ENCODE assay signal across 21 mouse cellular contexts in the genomic region with DNA sequence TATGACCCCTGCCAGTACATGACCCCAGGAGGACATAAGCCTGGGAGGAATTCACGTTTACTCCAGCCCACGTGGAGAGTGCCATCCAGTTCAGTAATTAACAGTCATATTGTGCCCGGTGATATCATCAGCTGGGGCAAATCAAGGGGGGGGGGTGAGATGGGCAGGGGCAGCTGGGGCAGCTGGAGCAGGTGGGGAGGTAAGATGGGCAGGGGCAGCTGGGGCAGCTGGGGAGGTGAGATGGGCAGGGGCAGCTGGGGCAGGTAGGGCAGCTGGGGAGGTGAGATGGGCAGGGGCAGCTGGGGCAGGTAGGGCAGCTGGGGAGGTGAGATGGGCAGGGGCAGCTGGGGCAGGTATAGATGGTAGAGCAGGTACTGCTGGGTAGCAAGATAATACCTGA. TPM values are rescaled to one million over a fixed set of nuclear protein-coding genes. Genes with fewer than 3 reads are reported as not detected.
DNase-seq lines count a peak whose midpoint lies in the region; ATAC-seq and TF ChIP-seq lines count a peak whose summit lies in the region.
"Not testable (repeated sequence)": the region's sequence is repeated elsewhere in the genome, so short reads cannot be mapped to it uniquely, and the experiment has no call there.
"Had no signal": no experiment of that assay in that cellular context is flagged by ENCODE, and none has a peak within 500 bp of the region (broad histone marks: within the 10 kb centered on the region; RNA-seq: fewer than 3 reads in every experiment).

No protein-coding gene starts in this region.

- intact Hi-C loops in gastrocnemius, adult 2 months (cut with DNase I), result not testable (repeated sequence)
- intact Hi-C loops in left cerebral cortex, adult 2 months (cut with DNase I), result loop anchor here (1.0 kb wide), 3 partner anchors 22 to 64 kb away; no protein-coding TSS in a partner anchor

- not testable (repeated sequence) for H3K9ac ChIP-seq in intestine, postnatal 0 days (ENCODE audit: low read depth, low read length); stomach, embryonic 15.5 days; stomach, postnatal 0 days (ENCODE audit: low read length)

- not testable (repeated sequence) for H3K4me2 ChIP-seq in intestine, postnatal 0 days (replicated peaks; ENCODE audit: low read depth); stomach, embryonic 15.5 days; stomach, postnatal 0 days (replicated peaks; ENCODE audit: low read depth)
- H3K4me2 ChIP-seq in myocyte (ENCODE audit: low read depth), result peak overlapping the region; percentile 65

- not testable (repeated sequence) for H3K79me3 ChIP-seq in C2C12 (ENCODE audit: low read depth)

- TF ChIP-seq EP300 in stomach, postnatal 0 days (optimal IDR thresholded peaks at IDR 0.05), result not testable (repeated sequence)

- H3K27me3 ChIP-seq in C2C12 (ENCODE audit: control insufficient read depth, insufficient read depth, insufficient read length); intestine, postnatal 0 days (replicated peaks; ENCODE audit: control insufficient read depth, insufficient read depth, low read length); myocyte (ENCODE audit: control insufficient read depth, insufficient read depth, insufficient read length); stomach, embryonic 15.5 days (replicated peaks); stomach, postnatal 0 days (ENCODE audit: control insufficient read depth, insufficient read depth, low read length): not testable (repeated sequence)

- TF ChIP-seq CTCF in C2C12 (IDR thresholded peaks at IDR 0.05; ENCODE audit: control insufficient read depth, insufficient read depth, insufficient read length); gastrocnemius, adult 2 months (IDR thresholded peaks at IDR 0.05); intestine, postnatal 0 days (IDR thresholded peaks at IDR 0.05; ENCODE audit: low read depth); left cerebral cortex, adult 2 months (IDR thresholded peaks at IDR 0.05); stomach, postnatal 0 days (IDR thresholded peaks at IDR 0.05; ENCODE audit: low read depth): not testable (repeated sequence)

- not testable (repeated sequence) for H3K9me3 ChIP-seq in intestine, postnatal 0 days (ENCODE audit: control insufficient read depth); stomach, embryonic 15.5 days; stomach, postnatal 0 days (ENCODE audit: control insufficient read depth, low read length)

- not testable (repeated sequence) for H3K79me2 ChIP-seq in C2C12 (ENCODE audit: control insufficient read depth, insufficient read depth); myocyte (ENCODE audit: control insufficient read depth, insufficient read depth)

- 25% methylated on average over 3 of the region's 3 CpGs for WGBS in intestine, postnatal 0 days
- 46% methylated on average over 3 of the region's 3 CpGs for WGBS in stomach, embryonic 15.5 days
- 57% methylated on average over 3 of the region's 3 CpGs for WGBS in stomach, postnatal 0 days

- H3ac ChIP-seq in C2C12 (ENCODE audit: control insufficient read depth, insufficient read length, low read depth); myocyte (ENCODE audit: control insufficient read depth, insufficient read length): not testable (repeated sequence)

- H3K27ac ChIP-seq in gastrocnemius, adult 2 months, result peak overlapping the region; percentile 90
- not testable (repeated sequence) for H3K27ac ChIP-seq in intestine, postnatal 0 days (ENCODE audit: low read depth, low read length)
- H3K27ac ChIP-seq in left cerebral cortex, adult 2 months, result peak overlapping the region; percentile 87; the same call in 1 of the 2 replicates
- H3K27ac ChIP-seq in stomach, embryonic 15.5 days, result peak overlapping the region; percentile 80
- H3K27ac ChIP-seq in stomach, postnatal 0 days (replicated peaks), result peak overlapping the region; percentile 58

- not testable (repeated sequence) for TF ChIP-seq POLR2A in myocyte (IDR thresholded peaks at IDR 0.05; ENCODE audit: insufficient read length, low read depth)

- 0 out of 2 replicates have a peak, but pooled peaks have one; percentile 9 for ATAC-seq in intestine, postnatal 0 days
- ATAC-seq in stomach, embryonic 15.5 days (ENCODE audit: insufficient read depth, low FRiP score, low read depth); stomach, postnatal 0 days (ENCODE audit: low FRiP score, low TSS enrichment): not testable (repeated sequence)

- not testable (repeated sequence) for H3K4me3 ChIP-seq in C2C12 (ENCODE audit: insufficient read depth, poor library complexity, severe bottlenecking); gastrocnemius, adult 2 months; intestine, postnatal 0 days (ENCODE audit: low read depth, low read length); left cerebral cortex, adult 2 months; myocyte; stomach, embryonic 15.5 days (replicated peaks); stomach, postnatal 0 days (ENCODE audit: low read depth, low read length)

- not testable (repeated sequence) for H3K36me3 ChIP-seq in C2C12 (ENCODE audit: control insufficient read depth, insufficient read depth); intestine, postnatal 0 days (ENCODE audit: control insufficient read depth, insufficient read depth); myocyte (ENCODE audit: control insufficient read depth, insufficient read depth); stomach, embryonic 15.5 days; stomach, postnatal 0 days (ENCODE audit: control insufficient read depth, insufficient read depth, low read length)

- not testable (repeated sequence) for H3K4me1 ChIP-seq in intestine, postnatal 0 days (replicated peaks; ENCODE audit: control insufficient read depth, insufficient read depth, low read length); stomach, postnatal 0 days (replicated peaks; ENCODE audit: control insufficient read depth, insufficient read depth)
- H3K4me1 ChIP-seq in stomach, embryonic 15.5 days, result peaks cover 16% of the 10 kb centered on the region; the same call in 1 of the 2 replicates

- DNase-seq in gastrocnemius, adult 2 months, result peak; percentile 53
- not testable (repeated sequence) for DNase-seq in left cerebral cortex, adult 2 months (ENCODE audit: extremely low spot score in 1 of 2, low spot score in 2 of 2); stomach, postnatal 0 days (ENCODE audit: low spot score)

TF ChIP-seq in C2C12, 6 proteins besides CTCF, POLR2A, EP300 and RAD21:
- TF ChIP-seq MYOD1 (IDR thresholded peaks at IDR 0.05; ENCODE audit: control insufficient read depth, insufficient read length, low read depth), result peak; percentile 88
TF ChIP-seq in C2C12: peak in this region for 1; not testable (repeated sequence) for 5.

TF ChIP-seq in myocyte, 11 proteins besides CTCF, POLR2A, EP300 and RAD21:
- TF ChIP-seq TCF12 (IDR thresholded peaks at IDR 0.05; ENCODE audit: insufficient read depth, poor library complexity, severe bottlenecking) (peak; percentile 64), MYOG (IDR thresholded peaks at IDR 0.05; ENCODE audit: control insufficient read depth in 1 of 3, insufficient read depth in 1 of 3, insufficient read length in 2 of 3, low read depth in 2 of 3) (peak in 2 of 3 experiments; percentile 78 to 86), TCF3 (IDR thresholded peaks at IDR 0.05; ENCODE audit: insufficient read length, low read depth) (peak; percentile 93), MYOD1 (IDR thresholded peaks at IDR 0.05; ENCODE audit: control insufficient read depth in 1 of 3, insufficient read length in 2 of 3, low read depth in 2 of 3) (peak in 2 of 3 experiments; percentile 90 to 99)
TF ChIP-seq in myocyte: peak in this region for 4; not testable (repeated sequence) for 7.

RNA-seq across cellular contexts. Expression of a gene that starts 22.1 kb away (rescaled TPM):
- 0.04 TPM for polyA plus RNA-seq in C2C12 (2012; fragmentation: generic; extraction: Trizol)
- total RNA-seq in gastrocnemius, adult 2 months (2021), result not detected
- polyA plus RNA-seq in intestine, postnatal 0 days (2015; fragmentation: Nextera tagmentation; extraction: Ambion mirVana), result not detected in 2 replicates
- not detected for total RNA-seq in left cerebral cortex, adult 2 months (2021)
- not detected for polyA plus RNA-seq in myocyte (2012; fragmentation: generic; extraction: Trizol)
- not detected in 2 replicates for polyA plus RNA-seq in stomach, embryonic 15.5 days (2015; fragmentation: Nextera tagmentation; extraction: Ambion mirVana)
- not detected in 2 replicates for polyA plus RNA-seq in stomach, postnatal 0 days (2015; fragmentation: Nextera tagmentation; extraction: Ambion mirVana)
- total RNA-seq: adrenal gland, adult 2 months; adrenal gland, postnatal 10 days; adrenal gland, postnatal 25 days; adrenal gland, postnatal 4 days; ES-E14; MEL had no signal
- polyA plus RNA-seq: adrenal gland, adult 2 months; cerebellum, adult 2 months; cortical plate, adult 2 months; embryonic facial prominence, embryonic 10.5 days; embryonic facial prominence, embryonic 12.5 days; embryonic facial prominence, embryonic 14.5 days; forebrain, embryonic 11.5 days; forebrain, embryonic 13.5 days; forebrain, embryonic 15.5 days had no signal

RNA-seq across cellular contexts. Expression of a gene that starts 39.4 kb away (rescaled TPM):
- polyA plus RNA-seq in C2C12 (2012; fragmentation: generic; extraction: Trizol) (37.4 TPM), myocyte (2012; fragmentation: generic; extraction: Trizol) (26.1 TPM)
- 10 to 100 TPM; 21.6 to 28.7 TPM for total RNA-seq in gastrocnemius, adult 2 months (2021)
- polyA plus RNA-seq in intestine, postnatal 0 days (2015; fragmentation: Nextera tagmentation; extraction: Ambion mirVana), result 4.3 and 5.0 TPM in 2 replicates
- total RNA-seq in left cerebral cortex, adult 2 months (2021), result 100 to 1,000 TPM; 132 to 134 TPM
- 15.2 and 15.7 TPM in 2 replicates for polyA plus RNA-seq in stomach, embryonic 15.5 days (2015; fragmentation: Nextera tagmentation; extraction: Ambion mirVana)
- 6.8 and 7.8 TPM in 2 replicates for polyA plus RNA-seq in stomach, postnatal 0 days (2015; fragmentation: Nextera tagmentation; extraction: Ambion mirVana)

RNA-seq across cellular contexts. Expression of a gene that starts 52.9 kb away (rescaled TPM):
- 79.2 TPM for polyA plus RNA-seq in C2C12 (2012; fragmentation: generic; extraction: Trizol)
- 10 to 100 TPM in 1 of 2 experiments, 1 to 10 TPM in 1; 9.7 to 12.0 TPM for total RNA-seq in gastrocnemius, adult 2 months (2021)
- 26.1 and 28.7 TPM in 2 replicates for polyA plus RNA-seq in intestine, postnatal 0 days (2015; fragmentation: Nextera tagmentation; extraction: Ambion mirVana)
- 10 to 100 TPM; 43.6 to 47.7 TPM for total RNA-seq in left cerebral cortex, adult 2 months (2021)
- polyA plus RNA-seq in myocyte (2012; fragmentation: generic; extraction: Trizol), result 47.8 TPM
- 93.7 and 111 TPM in 2 replicates for polyA plus RNA-seq in stomach, embryonic 15.5 days (2015; fragmentation: Nextera tagmentation; extraction: Ambion mirVana)
- 35.4 and 39.8 TPM in 2 replicates for polyA plus RNA-seq in stomach, postnatal 0 days (2015; fragmentation: Nextera tagmentation; extraction: Ambion mirVana)

RNA-seq across cellular contexts. Expression of a gene that starts 53.0 kb away (rescaled TPM):
- polyA plus RNA-seq in C2C12 (2012; fragmentation: generic; extraction: Trizol) (422 TPM), myocyte (2012; fragmentation: generic; extraction: Trizol) (150 TPM)
- 10 to 100 TPM; 17.9 to 28.5 TPM for total RNA-seq in gastrocnemius, adult 2 months (2021)
- 229 and 231 TPM in 2 replicates for polyA plus RNA-seq in intestine, postnatal 0 days (2015; fragmentation: Nextera tagmentation; extraction: Ambion mirVana)
- total RNA-seq in left cerebral cortex, adult 2 months (2021), result 10 to 100 TPM; 87.3 to 92.9 TPM
- 536 and 556 TPM in 2 replicates for polyA plus RNA-seq in stomach, embryonic 15.5 days (2015; fragmentation: Nextera tagmentation; extraction: Ambion mirVana)
- 236 and 273 TPM in 2 replicates for polyA plus RNA-seq in stomach, postnatal 0 days (2015; fragmentation: Nextera tagmentation; extraction: Ambion mirVana)
